Mouse (Mus musculus) CH12.LX (cell line): ENCODE results near the gene Lipo3. TPM values are rescaled to one million over a fixed set of nuclear protein-coding genes. Genes with fewer than 3 reads are reported as not detected.

ENCODE experiments used
- DNase-seq: peaks from one replicate; pipeline ENCODE4 v3.0.0-alpha.2; 2013; ENCODE audit errors: extremely low read depth
- H3K27ac ChIP-seq: 2 replicates; pipeline ENCODE4 v1.5.1; 2012; ENCODE audit warnings: low read depth, mild to moderate bottlenecking, control low read depth, moderate library complexity; ENCODE audit not compliant: insufficient read depth
- H3K27me3 ChIP-seq: replicated peaks from 2 replicates; pipeline ENCODE3; 2012; ENCODE audit warnings: inconsistent platforms
- H3K36me3 ChIP-seq, 2 experiments: replicated peaks in 1 of 2; 2 replicates each; pipeline versions ENCODE3 to v1.6.1; 2012; ENCODE audit warnings: inconsistent platforms in 1 of 2, low read length in 1 of 2, mild to moderate bottlenecking in 1 of 2, mixed read lengths in 1 of 2, moderate library complexity in 1 of 2; ENCODE audit not compliant: control insufficient read depth in 1 of 2, insufficient read depth in 1 of 2
- H3K4me1 ChIP-seq, 2 experiments: 2 replicates each; pipeline ENCODE4 v1.6.1; 2012; ENCODE audit warnings: inconsistent platforms in 1 of 2, moderate library complexity in 1 of 2; ENCODE audit not compliant: insufficient read depth in 2 of 2, control insufficient read depth in 1 of 2
- H3K4me2 ChIP-seq: 2 replicates; pipeline ENCODE4 v1.6.1; 2012; ENCODE audit warnings: low read depth, mild to moderate bottlenecking, control low read depth; ENCODE audit not compliant: poor library complexity, insufficient read depth, severe bottlenecking
- H3K4me3 ChIP-seq, 3 experiments: fragments of 150-350 bp in 1 of 3; sonication (generic) in 1 of 3; replicated peaks in 1 of 3; 2 replicates each; pipeline versions ENCODE3 to v1.5.1; 2011 to 2012; ENCODE audit warnings: low read depth in 2 of 3, low read length in 2 of 3, mild to moderate bottlenecking in 2 of 3, moderate library complexity in 2 of 3, control low read depth in 1 of 3, improper control_type of control experiment in 1 of 3, inconsistent platforms in 1 of 3, mixed read lengths in 1 of 3; ENCODE audit not compliant: poor library complexity in 1 of 3
- H3K79me2 ChIP-seq: replicated peaks from 2 replicates; pipeline ENCODE4 v1.6.1; 2012; ENCODE audit warnings: mild to moderate bottlenecking, moderate library complexity; ENCODE audit not compliant: control insufficient read depth, poor library complexity, insufficient read depth, severe bottlenecking; ENCODE audit errors: extremely low read depth
- H3K9ac ChIP-seq: 2 replicates; pipeline ENCODE4 v1.6.1; 2012; ENCODE audit warnings: low read depth, mild to moderate bottlenecking, control low read depth, moderate library complexity; ENCODE audit not compliant: insufficient read depth
- H3K9me3 ChIP-seq: replicated peaks from 2 replicates; pipeline ENCODE3; 2012; ENCODE audit warnings: low read length, inconsistent platforms, mixed read lengths
- CHD1 ChIP-seq: IDR thresholded peaks from 2 replicates; pipeline ENCODE4 v1.6.1; 2012; ENCODE audit warnings: low read depth, low read length, improper control_type of control experiment, inconsistent platforms
- JUN ChIP-seq: IDR thresholded peaks from 2 replicates; pipeline ENCODE4 v1.6.1; 2011; ENCODE audit warnings: low read depth, mild to moderate bottlenecking, low read length, improper control_type of control experiment, moderate library complexity; ENCODE audit not compliant: insufficient read depth
- JUND ChIP-seq: conservative IDR thresholded peaks from 2 replicates; pipeline ENCODE4 v1.6.1; 2011; ENCODE audit warnings: low read depth, low read length, improper control_type of control experiment
- MAX ChIP-seq: IDR thresholded peaks from 2 replicates; pipeline ENCODE4 v1.6.1; 2011; ENCODE audit warnings: low read length, improper control_type of control experiment
- MYC ChIP-seq: IDR thresholded peaks from 2 replicates; pipeline ENCODE4 v1.6.1; 2011; ENCODE audit warnings: low read depth, mild to moderate bottlenecking, improper control_type of control experiment, low read length
- RAD21 ChIP-seq: IDR thresholded peaks from 2 replicates; pipeline ENCODE4 v1.6.1; 2011; ENCODE audit warnings: low read depth, mild to moderate bottlenecking, low read length, improper control_type of control experiment, moderate library complexity
- RCOR1 ChIP-seq: conservative IDR thresholded peaks from 2 replicates; pipeline ENCODE4 v1.6.1; 2012; ENCODE audit warnings: low read depth, mild to moderate bottlenecking, inconsistent platforms, low read length, improper control_type of control experiment
- SMC3 ChIP-seq: IDR thresholded peaks from 2 replicates; pipeline ENCODE4 v1.6.1; 2011; ENCODE audit warnings: low read depth, low read length, improper control_type of control experiment
- TCF12 ChIP-seq: IDR thresholded peaks from 2 replicates; pipeline ENCODE4 v1.6.1; 2014; ENCODE audit warnings: low read depth, mild to moderate bottlenecking, inconsistent platforms, low read length, improper control_type of control experiment
- USF2 ChIP-seq: conservative IDR thresholded peaks from 2 replicates; pipeline ENCODE4 v1.6.1; 2011; ENCODE audit warnings: low read depth, low read length, improper control_type of control experiment
- ZC3H11A ChIP-seq: IDR thresholded peaks from 2 replicates; pipeline ENCODE4 v1.6.1; 2012; ENCODE audit warnings: low read depth, mild to moderate bottlenecking, inconsistent platforms, low read length, improper control_type of control experiment
- ZMIZ1 ChIP-seq: IDR thresholded peaks from 2 replicates; pipeline ENCODE4 v1.6.1; 2012; ENCODE audit warnings: low read depth, mild to moderate bottlenecking, inconsistent platforms, low read length, improper control_type of control experiment
- dilution Hi-C: fragments of 300-500 bp; cut with MboI; formaldehyde crosslinking; loops from 2 replicates; pipeline ENCODE4 v1.14.3; 2020; ENCODE audit warnings: low sequenced_read_pairs; ENCODE audit not compliant: extremely low pct_unique_long_range_greater_than_20kb, extremely low pct_ligation_motif_present
- in situ Hi-C: fragments of 300-500 bp; cut with MboI; formaldehyde crosslinking; loops from 3 replicates; pipeline ENCODE4 v1.14.3; 2019; ENCODE audit warnings: low sequenced_read_pairs, low pct_ligation_motif_present, low pct_unique_long_range_greater_than_20kb, mixed read lengths
- polyA plus RNA-seq: library from polyadenylated mRNA; unstranded; fragments of >175 nt; gene quantifications from 2 replicates; pipeline ENCODE4 v1.2.1, GENCODE M21; 2012; ENCODE audit warnings: low read depth; ENCODE audit not compliant: insufficient read length
- total RNA-seq, 2 experiments: library from RNA; depleted of rRNA; stranded (reverse); fragments of 300-350 nt in 1 of 2; fragments of >200 nt in 1 of 2; gene quantifications; 2 replicates each; pipeline ENCODE4 v1.2.3; 2012 to 2014

Gene Lipo3
- total and polyA plus RNA-seq, 3 experiments = 9.7 to 42.0 (median 18.5) TPM

DNA sequence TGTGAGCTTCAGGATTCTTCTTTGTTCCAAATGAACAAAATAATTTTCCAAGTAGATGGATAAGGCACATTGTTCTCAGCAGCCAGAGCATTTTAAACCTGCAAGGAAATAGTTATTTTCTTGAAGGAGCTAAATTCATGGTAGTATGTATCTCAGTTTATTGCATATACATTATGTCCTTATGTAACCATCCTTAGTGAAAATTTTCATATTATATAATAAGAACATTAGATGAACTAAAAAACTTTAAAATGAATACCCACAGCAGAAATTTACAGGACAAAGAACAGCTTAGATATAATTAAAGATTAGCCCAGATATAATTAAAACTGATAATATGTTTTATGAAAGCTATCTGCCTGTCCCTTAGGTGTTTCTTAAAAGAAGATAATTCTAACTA, 244.1 kb downstream of the Lipo3 start, which contains the start of gene Lipo4:
Lipo4 (minus strand) TSS at position 101 of the 400 bp plus-strand sequence.
- Histone ChIP-seq H3K4me2 (no peak within 1 kb of the TSS), H3K9ac (no peak within 1 kb of the TSS), H3K27me3 (no peaks in the 10 kb centered on the region), H3K9me3 (no peaks in the 10 kb centered on the region), H3K4me3 (no peak within 1 kb of the TSS), H3K79me2 (no peaks in the 10 kb centered on the region), H3K4me1 (no peaks in the 10 kb centered on the region), H3K36me3 (no peaks in the 10 kb centered on the region), H3K27ac (no peak within 1 kb of the TSS)
- TF ChIP-seq SMC3 = no peak
- TF ChIP-seq JUN = no peak
- no peak for TF ChIP-seq USF2
- no peak for TF ChIP-seq CHD1
- no peak for TF ChIP-seq ZMIZ1
- TF ChIP-seq RAD21 = no peak
- no peak for TF ChIP-seq JUND
- no peak for TF ChIP-seq RCOR1
- TF ChIP-seq MYC = no peak
- no peak for TF ChIP-seq TCF12
- TF ChIP-seq MAX = no peak
- no peak for TF ChIP-seq ZC3H11A
- in situ Hi-C loops = no loop called here
- DNase-seq = no peak
- dilution Hi-C loops = no loop called here

Other genes with a start within 250 kb of the Lipo3 start
- not detected in 2 replicates for gene Lipo4, start 244.2 kb downstream of the Lipo3 start, total RNA-seq (2012; rRNA removed)
- gene Lipo4, start 244.2 kb downstream of the Lipo3 start, total RNA-seq (2014; rRNA removed) = not detected in 2 replicates
- not detected in 2 replicates for gene Lipo4, start 244.2 kb downstream of the Lipo3 start, polyA plus RNA-seq
- gene Gm8978, start 136.7 kb downstream of the Lipo3 start, total RNA-seq (2012; rRNA removed) = not detected in 2 replicates
- gene Gm8978, start 136.7 kb downstream of the Lipo3 start, total RNA-seq (2014; rRNA removed) = not detected in 2 replicates
- not detected in 2 replicates for gene Gm8978, start 136.7 kb downstream of the Lipo3 start, polyA plus RNA-seq
- not detected in 2 replicates for gene Lipo2, start 10.6 kb downstream of the Lipo3 start, total RNA-seq (2012; rRNA removed)
- not detected in 2 replicates for gene Lipo2, start 10.6 kb downstream of the Lipo3 start, total RNA-seq (2014; rRNA removed)
- not detected in 2 replicates for gene Lipo2, start 10.6 kb downstream of the Lipo3 start, polyA plus RNA-seq
- not detected in 2 replicates for gene Lipo1, start 25.5 kb upstream of the Lipo3 start, total RNA-seq (2012; rRNA removed)
- not detected in 2 replicates for gene Lipo1, start 25.5 kb upstream of the Lipo3 start, total RNA-seq (2014; rRNA removed)
- gene Lipo1, start 25.5 kb upstream of the Lipo3 start, polyA plus RNA-seq = not detected in 2 replicates
- gene Lipf, start 199.2 kb upstream of the Lipo3 start, total RNA-seq (2012; rRNA removed) = not detected in 2 replicates
- gene Lipf, start 199.2 kb upstream of the Lipo3 start, total RNA-seq (2014; rRNA removed) = not detected in 2 replicates
- not detected in 2 replicates for gene Lipf, start 199.2 kb upstream of the Lipo3 start, polyA plus RNA-seq
- gene Lipk, start 246.3 kb upstream of the Lipo3 start, total RNA-seq (2012; rRNA removed) = not detected in 2 replicates
- not detected in 2 replicates for gene Lipk, start 246.3 kb upstream of the Lipo3 start, total RNA-seq (2014; rRNA removed)
- not detected in 2 replicates for gene Lipk, start 246.3 kb upstream of the Lipo3 start, polyA plus RNA-seq